Mouse (Mus musculus): ENCODE measurements around the gene Pgs1. TPM values are rescaled to one million over a fixed set of nuclear protein-coding genes. Genes with fewer than 3 reads are reported as not detected.
A peak's percentile ranks its signal among the peaks of the same experiment; 100 is the strongest.

Pgs1 gene
- 29.6 and 32.0 TPM in 2 replicates for polyA plus RNA-seq (2015; fragmentation: Nextera tagmentation; extraction: Ambion mirVana)

GRCm38 (mm10) chr11:117986126-117987031 lies at the start of gene Pgs1:
Gene Pgs1 (plus strand): TSS chr11:117986292.
- TF ChIP-seq CTCF (IDR thresholded peaks at IDR 0.05; ENCODE audit: low read depth) = no peak

GRCm38 (mm10) chr11:117939004-117939730 lies 46.9 kb upstream of the Pgs1 start:
- TF ChIP-seq CTCF (IDR thresholded peaks at IDR 0.05; ENCODE audit: low read depth) = no peak
- 43% methylated on average over 4 of the region's 4 CpGs for WGBS
- peaks cover 15% of the 10 kb centered on the region for H3K4me1 ChIP-seq (replicated peaks; ENCODE audit: insufficient read depth, low read length)

More at GRCm38 (mm10) chr11:117986126-117987031, at the start of gene Pgs1:
- peak within 1 kb of the TSS; percentile 92 for H3K9ac ChIP-seq (ENCODE audit: low read depth, low read length)
- DNase-seq (ENCODE audit: low spot score) (peak; percentile 96), ATAC-seq (replicated peaks; ENCODE audit: low FRiP score, low read depth) (peak; percentile 66)
- peak within 1 kb of the TSS; percentile 90 for H3K4me3 ChIP-seq (replicated peaks; ENCODE audit: low read depth, low read length)
- 9% methylated on average over 51 of the region's 51 CpGs for WGBS
- peaks cover 16% of the 10 kb centered on the region; the same call in 1 of the 2 replicates for H3K4me1 ChIP-seq (replicated peaks; ENCODE audit: insufficient read depth, low read length)
- H3K27me3 ChIP-seq (ENCODE audit: insufficient read depth, low read length) = no peaks in the 10 kb centered on the region
- H3K36me3 ChIP-seq (ENCODE audit: insufficient read depth, low read length) = no peaks in the 10 kb centered on the region
- H3K9me3 ChIP-seq (replicated peaks; ENCODE audit: low read length) = no peaks in the 10 kb centered on the region
- peak within 1 kb of the TSS; percentile 73 for H3K27ac ChIP-seq
- peak within 1 kb of the TSS; percentile 84 for H3K4me2 ChIP-seq (ENCODE audit: low read length)

GRCm38 (mm10) chr11:117939741-117940285 lies 46.3 kb upstream of the Pgs1 start:
- no peaks in the 10 kb centered on the region for H3K9me3 ChIP-seq (replicated peaks; ENCODE audit: low read length)
- H3K4me2 ChIP-seq (ENCODE audit: low read length) = no peak overlapping the region
- ATAC-seq (replicated peaks; ENCODE audit: low FRiP score, low read depth) = peak; percentile 41; the same call in 1 of the 2 replicates
- WGBS = 6% methylated on average over 7 of the region's 7 CpGs
- no peaks in the 10 kb centered on the region for H3K36me3 ChIP-seq (ENCODE audit: insufficient read depth, low read length)
- H3K4me1 ChIP-seq (replicated peaks; ENCODE audit: insufficient read depth, low read length) = peaks cover 15% of the 10 kb centered on the region
- H3K9ac ChIP-seq (ENCODE audit: low read depth, low read length) = no peak overlapping the region
- no peaks in the 10 kb centered on the region for H3K27me3 ChIP-seq (ENCODE audit: insufficient read depth, low read length)
- DNase-seq (ENCODE audit: low spot score) = peak; percentile 95
- H3K4me3 ChIP-seq (replicated peaks; ENCODE audit: low read depth, low read length) = no peak overlapping the region
- TF ChIP-seq CTCF (IDR thresholded peaks at IDR 0.05; ENCODE audit: low read depth) = no peak
- peak overlapping the region; percentile 38; the same call in 1 of the 2 replicates for H3K27ac ChIP-seq

More at GRCm38 (mm10) chr11:117939004-117939730, 46.9 kb upstream of the Pgs1 start:
- no peak overlapping the region for H3K4me3 ChIP-seq (replicated peaks; ENCODE audit: low read depth, low read length)
- no peak overlapping the region for H3K4me2 ChIP-seq (ENCODE audit: low read length)
- DNase-seq (ENCODE audit: low spot score) (no peak), ATAC-seq (replicated peaks; ENCODE audit: low FRiP score, low read depth) (no peak)
- H3K27ac ChIP-seq = no peak overlapping the region
- H3K36me3 ChIP-seq (ENCODE audit: insufficient read depth, low read length) = no peaks in the 10 kb centered on the region
- H3K27me3 ChIP-seq (ENCODE audit: insufficient read depth, low read length) = no peaks in the 10 kb centered on the region
- no peak overlapping the region for H3K9ac ChIP-seq (ENCODE audit: low read depth, low read length)
- no peaks in the 10 kb centered on the region for H3K9me3 ChIP-seq (replicated peaks; ENCODE audit: low read length)

GRCm38 (mm10) chr11:117940881-117941280 lies 45.2 kb upstream of the Pgs1 start:
- no peak overlapping the region for H3K27ac ChIP-seq
- DNase-seq (ENCODE audit: low spot score) (no peak), ATAC-seq (replicated peaks; ENCODE audit: low FRiP score, low read depth) (no peak)
- WGBS = 91% methylated on average over 6 of the region's 6 CpGs
- TF ChIP-seq CTCF (IDR thresholded peaks at IDR 0.05; ENCODE audit: low read depth) = no peak
- no peaks in the 10 kb centered on the region for H3K36me3 ChIP-seq (ENCODE audit: insufficient read depth, low read length)
- H3K27me3 ChIP-seq (ENCODE audit: insufficient read depth, low read length) = no peaks in the 10 kb centered on the region
- H3K9ac ChIP-seq (ENCODE audit: low read depth, low read length) = no peak overlapping the region
- H3K4me2 ChIP-seq (ENCODE audit: low read length) = no peak overlapping the region
- H3K4me1 ChIP-seq (replicated peaks; ENCODE audit: insufficient read depth, low read length) = peaks cover 11% of the 10 kb centered on the region
- no peak overlapping the region for H3K4me3 ChIP-seq (replicated peaks; ENCODE audit: low read depth, low read length)
- H3K9me3 ChIP-seq (replicated peaks; ENCODE audit: low read length) = no peaks in the 10 kb centered on the region

GRCm38 (mm10) chr11:117941325-117941834 lies 44.7 kb upstream of the Pgs1 start:
- H3K9ac ChIP-seq (ENCODE audit: low read depth, low read length) = no peak overlapping the region
- no peak overlapping the region for H3K4me3 ChIP-seq (replicated peaks; ENCODE audit: low read depth, low read length)
- no peaks in the 10 kb centered on the region for H3K27me3 ChIP-seq (ENCODE audit: insufficient read depth, low read length)
- no peak overlapping the region for H3K4me2 ChIP-seq (ENCODE audit: low read length)
- ATAC-seq (replicated peaks; ENCODE audit: low FRiP score, low read depth) = no peak
- no peaks in the 10 kb centered on the region for H3K9me3 ChIP-seq (replicated peaks; ENCODE audit: low read length)
- H3K36me3 ChIP-seq (ENCODE audit: insufficient read depth, low read length) = no peaks in the 10 kb centered on the region
- DNase-seq (ENCODE audit: low spot score) = no peak
- WGBS = 87% methylated on average over 8 of the region's 8 CpGs
- no peak for TF ChIP-seq CTCF (IDR thresholded peaks at IDR 0.05; ENCODE audit: low read depth)
- no peak overlapping the region for H3K27ac ChIP-seq
- H3K4me1 ChIP-seq (replicated peaks; ENCODE audit: insufficient read depth, low read length) = peaks cover 6% of the 10 kb centered on the region; the same call in 1 of the 2 replicates

GRCm38 (mm10) chr11:117941848-117942247 lies 44.2 kb upstream of the Pgs1 start:
- ATAC-seq (replicated peaks; ENCODE audit: low FRiP score, low read depth) (no peak), DNase-seq (ENCODE audit: low spot score) (no peak)
- Histone ChIP-seq H3K9me3 (replicated peaks; ENCODE audit: low read length) (no peaks in the 10 kb centered on the region), H3K27me3 (ENCODE audit: insufficient read depth, low read length) (no peaks in the 10 kb centered on the region), H3K4me1 (replicated peaks; ENCODE audit: insufficient read depth, low read length) (peaks cover 4% of the 10 kb centered on the region), H3K9ac (ENCODE audit: low read depth, low read length) (no peak overlapping the region), H3K4me2 (ENCODE audit: low read length) (no peak overlapping the region), H3K36me3 (ENCODE audit: insufficient read depth, low read length) (no peaks in the 10 kb centered on the region), H3K4me3 (replicated peaks; ENCODE audit: low read depth, low read length) (no peak overlapping the region), H3K27ac (no peak overlapping the region)
- WGBS = 47% methylated on average over 4 of the region's 4 CpGs
- TF ChIP-seq CTCF (IDR thresholded peaks at IDR 0.05; ENCODE audit: low read depth) = no peak

Measured in kidney, postnatal 0 days (tissue).